Mouse (Mus musculus) natural killer cell, adult 2 months (primary cell): ENCODE measurements at regions not wholly inside any gene's neighbourhood (a gene's known extent, or its start where the extent isn't known, plus 50 kb on each side); places are given as distances from the start of the nearest gene placed in this dataset.

Experiments used
- DNase-seq, 2 experiments: peaks; one replicate each; pipeline ENCODE4 v3.0.0; 2022; ENCODE audit warnings: low spot score in 2 of 2

DNA sequence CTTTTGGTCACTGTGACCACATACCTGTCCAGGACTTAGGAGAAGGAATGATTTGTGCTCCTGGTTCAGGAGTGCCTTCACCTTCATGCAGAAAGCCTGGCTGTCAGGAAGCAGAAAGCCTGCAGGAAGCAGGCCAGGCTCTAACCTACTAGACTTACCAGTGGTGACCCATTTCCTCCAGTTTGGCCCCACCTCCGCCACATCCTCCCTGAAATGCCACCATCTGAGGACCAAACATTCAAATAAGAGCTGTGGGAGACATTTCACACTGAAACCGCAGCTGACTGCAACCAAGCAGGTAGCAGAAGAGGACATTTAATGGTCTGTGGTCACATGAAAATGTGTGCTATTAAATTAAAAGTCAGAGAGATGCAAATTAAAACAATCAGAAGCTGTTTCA lies 50.3 kb upstream of the Armc2 start:
- peak; percentile 64 to 80 for DNase-seq
